Mouse (Mus musculus) kidney, postnatal 4 days (tissue): Measurements from ENCODE around the gene Angptl1.

Experiments
- DNase-seq, 2 experiments: peaks; one replicate each; pipeline ENCODE4 v3.0.0; 2021; ENCODE audit warnings: mixed read lengths in 2 of 2

Gene Angptl1

DNA sequence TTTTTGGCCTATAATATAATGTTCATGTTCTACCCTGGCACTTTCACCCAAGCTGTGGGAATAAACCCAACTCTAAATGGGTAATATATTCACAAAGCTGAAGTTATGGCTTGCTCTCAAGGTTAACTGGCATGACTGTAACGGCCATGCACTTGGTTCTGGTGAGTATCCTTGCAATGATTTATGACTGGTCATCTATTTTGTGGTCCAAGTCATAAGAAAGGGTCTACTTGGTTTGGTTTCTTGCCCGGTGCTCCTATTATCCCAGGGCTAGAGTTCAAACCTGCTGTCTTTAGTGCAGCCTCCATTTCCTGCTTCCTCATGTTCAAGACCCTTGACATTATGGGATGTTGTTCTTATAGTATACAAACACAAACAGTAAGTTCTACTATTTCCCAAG is 46.4 kb downstream of the Angptl1 start:
- no peak for DNase-seq

DNA sequence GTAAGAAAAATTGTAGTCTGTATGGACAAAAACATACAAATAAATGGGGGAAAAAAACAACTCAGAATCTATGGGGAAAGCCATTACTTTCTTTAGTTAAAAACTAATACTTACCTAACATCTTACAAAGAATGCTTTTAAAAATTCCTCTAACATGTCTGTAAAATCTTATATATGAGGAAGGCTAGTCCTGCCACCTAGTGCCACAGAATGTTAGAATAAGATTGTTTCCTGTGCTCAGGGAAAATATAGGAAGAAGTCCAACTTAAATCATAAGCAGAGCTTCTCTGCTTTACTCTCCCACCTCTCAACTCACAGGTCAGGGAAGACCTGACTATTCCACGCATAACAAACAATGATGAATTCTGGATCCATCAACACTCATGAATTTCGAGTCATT is 47.5 kb downstream of the Angptl1 start:
- no peak for DNase-seq

GRCm38 (mm10) chr1:156888830-156889229 is 50.5 kb downstream of the Angptl1 start:
- DNase-seq: peak; percentile 25 to 27

DNA sequence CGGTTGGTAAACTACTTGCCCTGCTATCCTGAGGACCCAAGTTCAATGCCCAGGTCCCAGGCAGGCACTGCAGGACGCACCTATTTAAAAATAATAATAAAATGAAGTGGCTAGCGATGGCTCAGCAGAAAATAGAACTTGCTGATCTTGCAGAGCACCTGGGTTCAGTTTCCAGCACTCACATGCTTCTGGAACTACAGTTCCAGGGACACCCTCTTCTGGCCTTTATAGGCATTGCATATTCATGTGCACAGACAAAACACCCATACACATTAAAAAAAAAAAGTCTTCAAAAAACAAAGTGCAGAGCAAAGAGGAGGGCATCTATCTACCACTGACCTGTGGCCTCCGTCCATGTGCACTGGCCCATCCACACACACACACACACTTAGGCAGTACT is 53.2 kb downstream of the Angptl1 start:
- no peak for DNase-seq

DNA sequence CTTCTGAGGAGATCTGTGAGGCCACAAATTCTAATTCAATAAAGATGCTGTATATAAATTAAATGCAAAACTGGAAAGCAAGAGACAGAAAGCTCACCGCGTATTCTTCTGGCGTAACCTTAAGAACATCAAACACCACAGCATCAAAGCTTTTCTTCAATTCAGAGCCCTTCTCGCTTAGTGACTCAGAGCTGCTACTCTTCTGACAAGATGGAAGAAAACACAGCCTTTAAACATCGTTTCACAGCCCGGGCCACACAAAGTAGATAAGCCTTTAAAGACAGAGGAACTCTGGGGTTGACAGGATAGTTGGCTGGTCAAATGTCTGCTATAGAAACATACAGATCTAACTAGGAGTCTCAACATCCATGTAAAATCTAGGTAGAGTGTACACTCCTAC is 63.3 kb downstream of the Angptl1 start:
- DNase-seq: no peak

- DNase-seq: no peak
Measured at GRCm38 (mm10) chr1:156903899-156904298, 65.5 kb downstream of the Angptl1 start.

DNA sequence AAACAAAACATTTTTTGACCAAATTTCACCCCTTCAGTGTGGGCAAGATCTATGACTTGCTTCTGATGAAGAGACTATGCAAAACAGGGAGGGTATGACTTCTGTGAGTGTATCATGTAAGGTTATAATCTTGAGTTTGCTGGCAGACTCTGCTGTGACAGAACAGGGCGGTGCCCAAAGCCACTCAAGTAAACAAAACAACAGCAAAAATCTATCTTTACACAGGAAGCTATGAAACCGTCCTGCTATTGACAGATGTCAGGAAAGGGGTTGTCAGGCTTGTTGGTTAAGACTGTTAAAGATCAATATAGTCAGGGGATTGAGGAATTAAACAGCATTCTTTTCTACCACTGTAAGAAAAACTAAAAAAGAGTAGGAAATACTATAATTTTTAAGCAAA is 67.3 kb downstream of the Angptl1 start:
- DNase-seq: no peak

DNA sequence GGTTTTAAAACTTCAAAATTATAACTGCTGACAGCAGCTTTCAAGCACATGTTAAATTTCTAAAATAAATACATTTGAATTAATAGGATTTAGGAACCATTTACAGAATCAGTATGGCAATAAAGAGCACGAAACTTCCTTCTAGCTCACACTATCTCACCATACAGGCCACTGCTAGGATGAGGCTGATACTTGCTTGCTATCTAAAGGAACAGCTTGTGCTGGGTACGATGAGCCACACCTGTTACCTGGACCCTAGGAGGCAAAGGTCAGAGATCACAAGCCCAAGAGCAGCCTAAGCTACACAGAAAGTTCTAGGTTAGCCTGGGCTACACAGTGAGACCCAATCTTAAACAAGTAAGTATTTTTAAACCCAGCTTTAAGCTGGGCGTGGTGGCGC is 70.9 kb downstream of the Angptl1 start:
- DNase-seq: no peak

GRCm38 (mm10) chr1:156909866-156910265 is 71.5 kb downstream of the Angptl1 start:
- DNase-seq: no peak
